Mouse (Mus musculus) CD4-positive helper T cell, adult 2 months (primary cell): ENCODE measurements around the gene Gm37240.

Experiments
- DNase-seq: peaks from one replicate; pipeline ENCODE4 v3.0.0-alpha.2; 2012; ENCODE audit warnings: low read depth, missing footprints, low spot score

Gm37240 gene

DNA sequence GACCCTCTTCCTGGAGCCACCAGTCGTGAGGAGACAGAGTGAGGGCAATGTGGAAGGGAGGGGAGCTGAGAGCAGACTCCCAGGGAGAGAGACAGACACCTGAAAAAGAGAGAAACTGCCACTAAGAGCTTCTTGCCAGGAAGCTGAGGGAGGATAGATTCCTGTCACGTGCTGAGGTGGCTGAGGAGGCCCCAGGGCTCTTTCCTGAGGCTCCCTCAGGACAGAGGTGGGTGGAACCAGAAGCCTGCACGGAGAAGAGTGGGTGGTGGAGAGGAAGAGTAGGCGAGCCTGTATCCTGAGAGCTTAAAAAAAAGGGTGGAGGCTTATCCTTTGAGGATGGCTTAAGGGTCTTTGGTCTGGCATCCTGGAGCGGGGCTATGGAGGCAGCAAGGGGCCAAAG, 699.0 kb downstream of the Gm37240 start:
- DNase-seq = no peak

DNA sequence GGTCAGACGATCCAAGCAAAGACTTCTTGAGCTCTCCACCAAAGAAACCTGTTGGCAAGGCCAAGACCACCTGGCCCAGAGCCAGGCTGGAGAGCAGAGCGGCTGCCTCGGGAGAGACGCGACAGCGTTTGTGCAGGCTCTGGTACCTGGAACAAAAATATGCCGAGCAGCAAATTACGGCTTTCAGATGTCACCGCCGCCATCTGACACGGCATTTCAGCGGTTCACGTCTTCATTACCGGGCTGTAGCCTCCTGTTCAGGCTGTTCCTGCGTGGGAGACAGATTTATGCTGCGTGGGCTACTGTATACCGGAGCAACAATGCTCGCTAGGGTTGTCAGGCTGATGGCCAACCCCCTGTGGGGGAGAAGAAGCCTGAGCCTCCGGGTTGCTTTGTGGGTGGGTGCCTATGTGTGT, 700.6 kb downstream of the Gm37240 start:
- no peak for DNase-seq

GRCm38 (mm10) chr3:85185827-85186226, 701.5 kb downstream of the Gm37240 start:
- DNase-seq = no peak

GRCm38 (mm10) chr3:85184916-85185315, 702.4 kb downstream of the Gm37240 start:
- no peak for DNase-seq

- no peak for DNase-seq
Observed at GRCm38 (mm10) chr3:85184151-85184550, 703.2 kb downstream of the Gm37240 start.

- DNase-seq = no peak
Observed at GRCm38 (mm10) chr3:85176736-85177135, 710.6 kb downstream of the Gm37240 start.

GRCm38 (mm10) chr3:85174542-85175469, 712.5 kb downstream of the Gm37240 start:
- no peak for DNase-seq

- no peak for DNase-seq
Observed at GRCm38 (mm10) chr3:85173441-85174071, 713.8 kb downstream of the Gm37240 start.

DNA sequence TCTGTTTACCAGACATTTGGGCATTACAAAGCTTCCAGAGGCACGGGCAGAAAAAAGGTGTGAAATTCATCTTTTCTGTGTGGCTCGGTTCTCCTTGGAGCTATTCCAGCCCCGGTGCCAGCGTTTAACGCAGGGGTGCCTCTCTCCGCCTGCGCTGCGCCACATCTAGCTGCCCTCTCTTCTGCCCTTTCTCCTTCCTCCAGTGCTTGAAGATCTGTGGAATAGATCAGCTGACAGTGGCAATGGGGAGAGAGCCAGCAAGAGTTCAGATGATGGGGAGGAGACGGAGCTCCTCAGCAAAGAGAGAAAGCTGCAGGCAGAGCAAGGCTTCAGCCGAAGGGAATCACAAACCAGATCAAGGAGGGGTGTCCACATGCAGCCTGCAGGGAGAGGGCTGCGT, 714.8 kb downstream of the Gm37240 start:
- DNase-seq = no peak

GRCm38 (mm10) chr3:85172096-85172495, 715.2 kb downstream of the Gm37240 start:
- no peak for DNase-seq

GRCm38 (mm10) chr3:85168816-85169215, 718.5 kb downstream of the Gm37240 start:
- DNase-seq = no peak

- no peak for DNase-seq
Observed at GRCm38 (mm10) chr3:85164931-85165330, 722.4 kb downstream of the Gm37240 start.

DNA sequence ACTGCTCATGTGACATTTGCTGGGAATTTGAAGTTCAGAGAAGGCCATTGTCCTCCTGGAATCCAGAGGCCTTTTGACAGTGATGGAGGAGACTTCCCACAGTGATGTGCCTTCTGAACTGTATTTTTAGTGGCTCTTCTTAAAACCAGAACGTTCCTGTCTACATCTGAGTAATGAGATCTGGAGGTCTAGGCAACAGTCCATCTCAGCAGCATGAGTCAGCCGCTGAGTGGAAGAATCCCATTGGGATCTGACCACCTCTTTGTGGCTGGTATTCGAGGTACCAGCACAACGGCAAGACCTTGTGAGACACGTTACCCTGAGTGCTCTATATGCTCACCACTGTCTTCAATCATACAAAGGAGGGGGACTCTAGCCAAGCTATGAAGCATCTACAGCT, 723.9 kb downstream of the Gm37240 start:
- no peak for DNase-seq

DNA sequence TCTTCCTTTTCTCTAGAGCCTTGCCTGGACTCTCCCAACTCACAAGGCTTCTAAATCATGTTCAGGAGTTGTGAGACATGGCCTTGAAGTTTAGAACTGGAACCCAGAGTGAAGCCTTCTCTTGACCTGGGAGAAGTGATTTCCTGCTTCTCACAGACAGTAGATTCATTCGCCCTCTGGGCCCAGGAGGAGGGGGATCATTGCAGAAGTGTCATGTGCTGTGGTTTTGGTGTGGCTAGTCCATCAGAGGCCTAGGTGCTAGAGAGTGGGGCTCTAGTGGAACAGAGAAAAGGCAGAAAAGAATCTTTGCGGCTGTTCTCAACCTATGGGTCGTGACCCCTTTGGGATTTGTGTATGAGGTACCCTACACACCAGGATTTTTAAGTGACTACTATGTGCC, 724.9 kb downstream of the Gm37240 start:
- no peak for DNase-seq

- no peak for DNase-seq
Observed at GRCm38 (mm10) chr3:85160816-85161215, 726.5 kb downstream of the Gm37240 start.

DNA sequence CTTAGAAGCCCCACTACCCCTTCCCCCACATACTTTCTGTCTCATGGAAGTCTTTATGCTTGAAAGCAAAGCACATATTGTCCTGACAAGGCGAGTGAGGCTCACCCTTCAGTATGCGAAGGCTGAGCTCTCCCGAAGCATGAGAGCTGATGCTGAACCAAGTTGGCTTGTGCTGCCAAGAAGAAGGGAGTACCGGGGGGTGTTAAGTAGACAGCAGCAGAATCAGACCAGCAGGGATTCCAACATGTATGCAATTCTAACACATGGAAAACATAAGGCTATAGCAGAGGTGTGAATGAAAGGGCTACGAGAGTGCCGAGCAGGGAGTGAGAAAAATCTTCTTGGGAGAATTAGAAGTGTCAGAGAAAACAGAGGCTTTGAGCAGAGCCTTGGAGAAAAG, 727.7 kb downstream of the Gm37240 start:
- no peak for DNase-seq

GRCm38 (mm10) chr3:85148816-85149215, 738.5 kb downstream of the Gm37240 start:
- no peak for DNase-seq

DNA sequence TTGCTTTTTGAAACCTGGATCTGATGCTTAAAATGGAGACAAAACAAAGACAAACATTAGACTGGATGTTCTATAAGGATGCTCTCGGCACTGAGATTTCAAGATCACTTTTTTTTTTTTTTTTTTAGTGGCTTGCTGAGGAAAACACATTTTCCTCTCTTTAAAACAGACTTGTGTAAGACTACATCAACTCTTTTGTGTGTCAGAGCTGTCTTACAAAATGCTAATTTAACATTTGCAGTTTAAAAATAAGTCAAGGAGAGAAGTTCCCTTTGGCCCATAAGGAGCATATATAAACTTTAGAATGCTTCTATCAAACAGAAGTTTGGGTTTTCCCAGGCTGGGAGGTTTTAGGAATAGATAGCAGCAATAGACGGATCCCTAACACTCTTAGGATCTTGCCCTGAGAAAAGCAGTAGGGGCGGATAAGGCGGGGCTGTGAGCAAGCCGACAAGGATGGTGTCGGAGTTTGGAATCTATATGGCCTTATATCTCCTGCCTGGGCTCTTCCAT, 739.2 kb downstream of the Gm37240 start:
- DNase-seq = no peak

GRCm38 (mm10) chr3:85145568-85145967, 741.8 kb downstream of the Gm37240 start:
- DNase-seq = no peak

- DNase-seq = no peak
Observed at GRCm38 (mm10) chr3:85145076-85145475, 742.2 kb downstream of the Gm37240 start.

DNA sequence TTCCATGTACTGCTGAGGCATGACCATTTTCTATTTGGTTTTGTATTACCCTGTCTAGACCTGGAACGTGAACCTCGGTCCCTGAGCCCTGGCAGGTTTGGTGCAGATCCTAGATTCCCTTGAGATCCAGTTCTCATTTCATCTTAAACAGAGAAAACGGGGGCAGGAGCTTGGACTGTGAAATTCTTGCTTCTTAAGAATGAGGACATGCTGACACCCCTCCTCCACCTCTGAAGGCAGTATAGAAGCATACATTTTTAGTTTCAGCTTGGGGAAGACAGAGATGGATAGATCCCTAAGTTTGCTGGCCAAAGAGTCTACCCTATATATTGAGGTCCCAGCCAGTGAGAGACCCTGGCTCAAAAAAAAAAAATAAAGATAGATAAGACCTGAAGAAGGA, 742.9 kb downstream of the Gm37240 start:
- no peak for DNase-seq

GRCm38 (mm10) chr3:85140488-85140887, 746.8 kb downstream of the Gm37240 start:
- no peak for DNase-seq

DNA sequence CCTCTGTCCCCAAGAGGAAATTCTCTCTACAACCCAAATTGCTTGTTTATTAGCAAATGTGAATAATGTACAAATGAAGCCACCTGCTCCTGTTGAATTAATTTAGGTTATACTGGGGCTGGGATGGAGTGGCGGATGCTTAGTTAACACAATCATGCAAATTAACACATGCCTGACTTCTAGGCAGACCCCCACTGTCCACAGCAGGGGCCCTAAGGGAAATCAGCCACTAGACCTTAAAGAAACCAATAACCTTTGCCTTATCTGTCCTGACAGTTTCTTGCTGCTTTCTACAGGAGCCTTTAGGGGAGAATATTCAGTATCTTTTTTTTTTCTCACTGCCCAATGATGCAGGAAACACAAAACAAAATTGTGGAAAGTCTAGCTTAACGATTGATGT, 748.9 kb downstream of the Gm37240 start:
- no peak for DNase-seq
